8 mouse cellular contexts compared by ENCODE assay signal in genomic region chr5:33534345-33534744, GRCm38 (mm10).
DNase-seq lines count a peak whose midpoint lies in the region; ATAC-seq lines count a peak whose summit lies in the region.

No protein-coding gene starts in this region.

- no peak for ATAC-seq in heart, embryonic 11.5 days (replicated peaks; ENCODE audit: insufficient number of reproducible peaks, low FRiP score, low TSS enrichment)
- no peak for ATAC-seq in limb, embryonic 11.5 days (ENCODE audit: insufficient number of reproducible peaks, low FRiP score, low TSS enrichment, low read depth)
- no peak for ATAC-seq in megakaryocyte progenitor cell, adult 5-6 weeks (replicated peaks; ENCODE audit: poor library complexity)

- no peak for DNase-seq in heart, postnatal 25 days (ENCODE audit: low spot score)
- peak; percentile 26 for DNase-seq in thymus, postnatal 14 days
- DNase-seq in thymus, postnatal 36 days = no peak
- no peak for DNase-seq in limb, embryonic 11.5 days (ENCODE audit: low spot score)
- DNase-seq in gastrocnemius, postnatal 10 days = no peak
- no peak for DNase-seq in lung, postnatal 4 days

- H3K36me3 ChIP-seq in heart, embryonic 11.5 days (ENCODE audit: control insufficient read depth, insufficient read depth, low read length) = no peaks in the 10 kb centered on the region
- no peaks in the 10 kb centered on the region for H3K36me3 ChIP-seq in limb, embryonic 11.5 days (ENCODE audit: control insufficient read depth, insufficient read depth, low read length)

- peak overlapping the region; percentile 30 for H3K4me3 ChIP-seq in heart, embryonic 11.5 days (ENCODE audit: low read depth, low read length)
- peak overlapping the region; percentile 7; the same call in 1 of the 2 replicates for H3K4me3 ChIP-seq in limb, embryonic 11.5 days (ENCODE audit: low read depth, low read length)

- peak overlapping the region; percentile 59 for H3K4me2 ChIP-seq in heart, embryonic 11.5 days
- H3K4me2 ChIP-seq in limb, embryonic 11.5 days (ENCODE audit: low read depth, severe bottlenecking) = peak overlapping the region; percentile 33

- no peaks in the 10 kb centered on the region; the same call in 1 of the 2 replicates for H3K9me3 ChIP-seq in heart, embryonic 11.5 days (replicated peaks; ENCODE audit: control insufficient read depth, low read length)
- no peaks in the 10 kb centered on the region for H3K9me3 ChIP-seq in limb, embryonic 11.5 days (ENCODE audit: control insufficient read depth, low read length)

- intact Hi-C loops in heart, postnatal 25 days (cut with DNase I) = no loop called here

- peak overlapping the region; percentile 12; the same call in 1 of the 2 replicates for H3K9ac ChIP-seq in heart, embryonic 11.5 days (ENCODE audit: low read depth, low read length)
- no peak overlapping the region for H3K9ac ChIP-seq in limb, embryonic 11.5 days (ENCODE audit: low read length)

- H3K4me1 ChIP-seq in heart, embryonic 11.5 days (ENCODE audit: control insufficient read depth, insufficient read depth, low read length) = peaks cover 17% of the 10 kb centered on the region
- H3K4me1 ChIP-seq in limb, embryonic 11.5 days (ENCODE audit: control insufficient read depth, insufficient read depth, low read length) = peaks cover 15% of the 10 kb centered on the region

- H3K27ac ChIP-seq in heart, embryonic 11.5 days (ENCODE audit: low read depth, low read length) = no peak overlapping the region
- H3K27ac ChIP-seq in limb, embryonic 11.5 days (replicated peaks; ENCODE audit: low read depth, low read length) = no peak overlapping the region

- WGBS in heart, embryonic 11.5 days (ENCODE audit: insufficient replicate concordance) = 8% methylated on average over 13 of the region's 13 CpGs
- WGBS in limb, embryonic 11.5 days = 1% methylated on average over 13 of the region's 13 CpGs

- H3K27me3 ChIP-seq in heart, embryonic 11.5 days (ENCODE audit: control insufficient read depth, insufficient read depth, low read length) = peaks cover 41% of the 10 kb centered on the region
- H3K27me3 ChIP-seq in limb, embryonic 11.5 days (ENCODE audit: control insufficient read depth, insufficient read depth, low read length) = peaks cover 26% of the 10 kb centered on the region
